Mouse (Mus musculus) erythroblast, embryonic 14.5 days (primary cell): ENCODE measurements around the gene Nenf. TPM values are rescaled to one million over a fixed set of nuclear protein-coding genes. Genes with fewer than 3 reads are reported as not detected.

Source experiments
- H3K27me3 ChIP-seq: 2 replicates; pipeline ENCODE4 v1.6.1; 2012; ENCODE audit warnings: inconsistent platforms; ENCODE audit not compliant: control insufficient read depth
- H3K36me3 ChIP-seq: 2 replicates; pipeline ENCODE4 v1.6.1; 2012; ENCODE audit warnings: mild to moderate bottlenecking, inconsistent platforms; ENCODE audit not compliant: control insufficient read depth
- H3K4me1 ChIP-seq: 2 replicates; pipeline ENCODE4 v1.6.1; 2012; ENCODE audit warnings: inconsistent platforms; ENCODE audit not compliant: control insufficient read depth
- H3K4me3 ChIP-seq: replicated peaks from 2 replicates; pipeline ENCODE3; 2012; ENCODE audit warnings: moderate library complexity, mild to moderate bottlenecking, inconsistent platforms
- H3K9me3 ChIP-seq: 2 replicates; pipeline ENCODE4 v1.6.1; 2012; ENCODE audit warnings: low read length, inconsistent platforms, mixed read lengths; ENCODE audit not compliant: control insufficient read depth
- GATA1 ChIP-seq: IDR thresholded peaks from 2 replicates; pipeline ENCODE4 v1.6.1; 2012; ENCODE audit warnings: low read length, inconsistent platforms, mixed read lengths
- TAL1 ChIP-seq: IDR thresholded peaks from 3 replicates; pipeline ENCODE4 v1.6.1; 2012; ENCODE audit warnings: low read length, inconsistent platforms, mixed read lengths
- polyA plus RNA-seq: library from polyadenylated mRNA; stranded (reverse); fragments of >175 nt; gene quantifications from 2 replicates; pipeline ENCODE4 v1.2.3, GENCODE M21; 2012

Nenf gene
- polyA plus RNA-seq, 1 experiment: 6.9 TPM

DNA sequence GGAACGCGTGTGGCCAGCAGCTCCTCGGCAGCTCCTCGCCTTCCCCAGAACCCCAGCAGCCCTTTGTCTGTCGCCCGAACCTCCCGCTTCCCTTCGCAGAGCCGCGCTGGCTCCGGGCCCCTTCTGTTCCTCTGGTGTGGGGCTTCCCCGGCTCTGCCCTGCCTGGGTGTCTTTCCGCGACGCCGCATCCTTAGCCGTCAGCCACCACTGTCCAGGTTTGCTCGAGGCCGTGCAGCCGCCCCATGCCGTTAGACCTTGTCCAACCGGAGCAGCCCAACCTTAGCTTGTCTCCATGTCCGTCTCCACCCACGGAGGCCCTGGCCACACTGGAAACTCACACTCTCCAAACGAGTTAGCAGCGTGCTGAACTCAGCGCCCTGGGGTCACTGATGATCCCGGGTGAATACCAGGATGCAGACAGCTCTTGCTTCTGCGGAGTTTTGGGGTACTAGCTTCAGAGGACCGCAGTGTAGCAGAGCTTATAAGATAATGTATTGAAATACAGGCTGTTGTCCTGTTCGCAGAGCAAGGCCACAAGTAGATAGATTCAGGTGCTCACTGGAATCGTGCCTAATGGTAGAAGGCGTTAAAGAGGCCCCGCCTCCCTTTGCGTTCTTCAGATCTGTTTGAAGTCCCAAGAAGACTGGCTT lies 8.4 kb upstream of the Nenf start:
- TF ChIP-seq GATA1 (no peak), TAL1 (no peak)

DNA sequence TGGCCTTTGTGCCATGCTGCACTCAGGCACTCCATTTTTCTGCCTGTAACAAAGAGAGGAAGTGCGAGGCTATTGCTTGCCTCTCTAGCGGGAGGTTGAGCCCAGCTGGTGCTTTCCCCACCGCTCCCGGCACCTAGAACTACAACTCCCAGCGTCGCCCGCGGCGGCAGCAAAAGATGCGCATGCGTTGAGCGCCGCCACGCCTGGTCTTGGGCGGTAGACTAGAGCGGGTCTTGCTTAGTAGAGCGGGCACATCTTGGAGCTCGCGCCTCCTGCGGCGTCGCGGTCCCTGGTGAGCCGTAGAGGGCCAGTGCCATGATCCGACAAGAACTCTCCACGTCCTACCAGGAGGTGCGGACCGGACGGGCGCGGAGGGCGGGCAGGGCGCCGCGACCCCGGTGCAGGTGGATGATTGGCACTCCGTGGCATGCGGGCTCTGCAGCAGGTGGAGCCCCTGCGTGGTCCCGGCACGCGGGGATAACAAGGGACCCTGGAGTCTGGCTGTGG lies 7.8 kb upstream of the Nenf start, which contains the start of gene Tmem206:
Gene Tmem206, plus strand, starts transcription at position 187 of the 507 bp plus-strand sequence.
- no peaks in the 10 kb centered on the region for H3K27me3 ChIP-seq
- H3K36me3 ChIP-seq: peaks cover 21% of the 10 kb centered on the region
- H3K4me1 ChIP-seq: peaks cover 51% of the 10 kb centered on the region
- H3K9me3 ChIP-seq: no peaks in the 10 kb centered on the region
- peak within 1 kb of the TSS; percentile 76 for H3K4me3 ChIP-seq
- TF ChIP-seq GATA1: no peak
- no peak for TF ChIP-seq TAL1

More for the DNA sequence above, 8.4 kb upstream of the Nenf start:
- Histone ChIP-seq H3K27me3 (no peaks in the 10 kb centered on the region), H3K4me1 (peaks cover 49% of the 10 kb centered on the region), H3K36me3 (peaks cover 25% of the 10 kb centered on the region), H3K4me3 (peak overlapping the region; percentile 76), H3K9me3 (no peaks in the 10 kb centered on the region)

DNA sequence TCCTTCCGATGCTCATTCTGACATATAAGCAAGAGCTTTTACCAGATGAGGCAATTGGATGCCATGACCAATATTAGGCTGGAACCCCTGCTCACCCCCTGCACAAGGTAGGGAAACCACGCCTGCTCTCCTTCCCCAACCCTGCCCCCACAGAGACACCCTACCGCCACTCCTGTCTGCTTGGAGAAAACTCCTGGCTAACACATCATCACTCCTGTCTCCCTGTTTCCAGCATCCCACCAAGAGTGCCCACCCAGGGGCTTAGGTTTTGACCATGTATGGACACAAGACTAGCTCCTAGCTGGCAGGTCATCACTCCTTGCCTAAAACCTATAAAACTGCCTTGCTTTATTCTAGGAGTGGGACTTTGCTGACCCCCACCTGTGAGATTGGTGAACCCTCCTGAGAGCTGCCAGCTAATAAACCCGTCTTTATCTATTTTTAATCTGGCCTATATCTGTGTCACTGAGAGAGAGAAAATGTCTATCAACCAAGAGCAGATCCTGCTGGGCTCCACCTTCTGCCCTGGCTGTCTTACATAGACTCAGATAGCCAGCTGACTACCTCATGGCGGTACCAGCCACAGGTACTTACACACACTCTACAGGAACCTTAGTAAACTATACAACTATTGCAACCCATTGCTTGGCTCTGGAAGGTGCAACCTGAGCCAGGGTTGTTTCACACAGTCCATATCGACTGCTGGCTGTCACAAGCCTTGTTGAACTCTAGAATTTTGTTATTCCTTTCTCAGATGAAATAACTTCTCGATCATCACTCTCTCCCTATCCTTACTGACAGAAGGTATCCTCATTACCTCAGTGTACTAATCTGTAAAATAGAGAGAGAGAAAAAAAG lies 7.0 kb upstream of the Nenf start:
- Histone ChIP-seq H3K4me1 (peaks cover 58% of the 10 kb centered on the region), H3K9me3 (no peaks in the 10 kb centered on the region), H3K36me3 (peaks cover 16% of the 10 kb centered on the region), H3K27me3 (no peaks in the 10 kb centered on the region), H3K4me3 (peak overlapping the region; percentile 76)
- TF ChIP-seq GATA1 (no peak), TAL1 (peak; percentile 19; the same call in 1 of the 3 replicates)

DNA sequence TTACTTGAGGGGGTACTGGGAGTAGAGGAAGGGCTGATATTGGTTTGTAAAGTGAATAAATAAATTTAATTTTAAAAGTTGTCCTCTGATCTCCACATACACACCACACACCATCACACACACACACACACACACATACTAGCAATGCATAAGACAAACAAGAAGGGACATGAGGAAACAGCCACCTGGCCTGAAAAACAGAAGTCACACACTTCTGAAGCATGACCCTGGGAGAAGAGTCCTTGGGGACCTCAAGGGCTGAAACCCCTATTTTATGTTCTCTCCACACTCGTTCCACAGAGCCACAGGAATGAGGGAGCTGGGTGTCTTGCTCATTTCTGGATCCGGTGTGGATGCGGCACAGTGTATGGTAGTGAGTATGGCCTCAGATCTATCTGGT lies 5.4 kb upstream of the Nenf start:
- H3K4me1 ChIP-seq: peaks cover 72% of the 10 kb centered on the region

DNA sequence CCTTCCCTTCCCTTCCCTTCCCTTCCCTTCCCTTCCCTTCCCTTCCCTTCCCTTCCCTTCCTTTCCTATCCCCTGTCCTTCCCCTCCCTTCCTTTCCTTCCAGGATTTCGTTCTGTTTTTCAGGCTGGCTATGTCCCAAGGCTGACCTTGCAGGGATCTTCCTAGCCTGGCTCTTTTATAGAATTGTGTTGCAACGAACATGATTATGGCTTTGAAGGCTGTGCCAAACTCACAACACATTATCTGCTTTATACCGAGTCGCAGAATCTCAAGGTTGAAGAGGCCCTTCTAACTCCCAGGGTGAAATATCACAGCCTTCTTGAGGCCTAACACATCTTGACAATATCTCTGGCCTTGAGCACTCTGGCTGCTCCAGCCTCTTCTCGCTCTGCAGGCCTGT lies 692 bp upstream of the Nenf start:
- Histone ChIP-seq H3K27me3 (no peaks in the 10 kb centered on the region), H3K36me3 (no peaks in the 10 kb centered on the region), H3K9me3 (no peaks in the 10 kb centered on the region), H3K4me1 (peaks cover 59% of the 10 kb centered on the region), H3K4me3 (peak overlapping the region; percentile 83)
- TF ChIP-seq GATA1 (no peak), TAL1 (no peak)

More for the DNA sequence above, 5.4 kb upstream of the Nenf start:
- Histone ChIP-seq H3K9me3 (no peaks in the 10 kb centered on the region), H3K27me3 (no peaks in the 10 kb centered on the region), H3K4me3 (no peak overlapping the region), H3K36me3 (peaks cover 6% of the 10 kb centered on the region)
- TF ChIP-seq GATA1: no peak
- no peak for TF ChIP-seq TAL1

DNA sequence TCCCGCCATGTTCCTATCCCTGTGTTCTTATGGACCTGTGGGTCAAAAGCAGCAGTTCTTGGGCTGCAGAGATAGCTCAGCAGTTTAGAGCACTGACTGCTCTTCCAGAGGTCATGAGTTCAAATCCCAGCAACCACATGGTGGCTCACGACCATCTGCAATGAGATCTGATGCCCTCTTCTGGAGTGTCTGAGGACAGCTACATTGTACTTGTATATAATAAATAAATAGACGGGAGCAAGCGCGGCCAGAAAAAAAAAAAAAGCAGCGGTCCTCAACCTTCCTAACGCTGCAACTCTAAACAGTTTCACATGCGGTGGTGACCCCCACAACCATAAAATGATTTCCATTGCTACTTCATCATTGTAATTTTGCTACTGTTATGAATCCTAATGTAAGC lies 1.2 kb downstream of the Nenf start:
- Histone ChIP-seq H3K9me3 (no peaks in the 10 kb centered on the region), H3K27me3 (no peaks in the 10 kb centered on the region), H3K36me3 (no peaks in the 10 kb centered on the region), H3K4me1 (peaks cover 67% of the 10 kb centered on the region), H3K4me3 (peak overlapping the region; percentile 83)
- TF ChIP-seq TAL1: no peak
- no peak for TF ChIP-seq GATA1

DNA sequence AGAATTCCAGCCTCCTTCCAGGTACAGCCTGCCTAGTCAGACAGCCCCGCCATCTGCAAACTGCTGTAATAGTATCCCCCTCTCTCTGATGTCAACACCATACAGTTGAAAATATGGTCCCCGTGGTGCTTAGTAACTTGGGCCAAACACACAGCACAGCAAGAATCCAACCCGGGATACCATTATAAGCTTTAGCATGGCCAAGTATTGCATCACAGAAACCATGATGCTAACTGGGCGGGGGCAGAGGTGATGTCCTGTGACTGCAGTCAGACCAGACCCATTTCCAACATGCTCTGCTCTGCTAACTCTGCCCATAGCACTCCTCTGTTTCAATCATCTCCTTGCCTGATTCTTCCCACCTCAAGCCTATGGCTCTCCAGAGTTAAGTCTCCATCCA lies 4.1 kb downstream of the Nenf start:
- H3K4me1 ChIP-seq: peaks cover 48% of the 10 kb centered on the region
- no peak overlapping the region for H3K4me3 ChIP-seq
- H3K27me3 ChIP-seq: no peaks in the 10 kb centered on the region
- TF ChIP-seq TAL1: no peak
- no peak for TF ChIP-seq GATA1
- peaks cover 5% of the 10 kb centered on the region for H3K36me3 ChIP-seq
- H3K9me3 ChIP-seq: no peaks in the 10 kb centered on the region

DNA sequence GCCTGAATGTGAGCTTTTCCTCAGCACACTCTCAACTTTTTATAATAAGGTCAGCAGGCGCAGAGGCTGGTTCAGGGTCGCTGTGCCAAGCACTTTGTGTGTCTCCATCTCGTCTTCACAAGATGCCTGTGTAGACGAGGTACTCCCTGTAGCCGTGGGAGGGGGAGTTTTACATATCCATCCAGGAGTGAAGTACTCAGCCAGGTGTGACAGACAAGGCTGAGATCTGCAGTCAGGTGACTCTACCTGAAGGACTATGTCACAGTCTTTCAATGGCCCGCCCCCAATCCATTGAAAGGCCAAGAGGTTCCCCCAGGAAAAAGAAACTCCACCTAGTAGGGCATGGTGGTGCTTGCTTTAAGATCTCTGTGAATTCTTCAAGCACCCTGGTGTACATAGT lies 4.8 kb downstream of the Nenf start:
- Histone ChIP-seq H3K4me3 (peak overlapping the region; percentile 74), H3K27me3 (no peaks in the 10 kb centered on the region), H3K4me1 (peaks cover 40% of the 10 kb centered on the region), H3K9me3 (no peaks in the 10 kb centered on the region), H3K36me3 (peaks cover 5% of the 10 kb centered on the region)
- TF ChIP-seq TAL1 (no peak), GATA1 (no peak)

DNA sequence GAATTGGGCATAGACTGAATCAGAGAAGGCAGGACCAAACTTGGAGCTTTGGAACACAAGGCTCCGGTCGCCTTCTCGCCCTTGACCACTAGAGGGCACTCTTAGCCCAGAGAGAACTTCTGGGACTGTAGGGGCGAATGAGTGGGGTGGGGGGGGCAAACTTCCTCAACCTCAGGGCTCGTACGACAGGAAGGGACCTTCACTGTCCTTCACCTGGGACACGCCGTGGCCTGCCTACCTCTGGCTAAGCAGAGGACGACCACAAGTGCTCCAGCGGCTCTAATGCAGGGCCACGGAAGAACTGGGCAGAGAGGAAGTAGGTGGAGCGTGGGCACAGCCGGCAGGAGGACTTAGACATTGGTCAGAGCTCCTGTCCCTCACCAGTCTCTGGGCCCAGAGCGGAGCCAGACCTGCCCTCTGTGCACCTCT lies 5.5 kb downstream of the Nenf start:
- no peaks in the 10 kb centered on the region for H3K27me3 ChIP-seq
- H3K36me3 ChIP-seq: peaks cover 5% of the 10 kb centered on the region
- H3K9me3 ChIP-seq: no peaks in the 10 kb centered on the region
- TF ChIP-seq TAL1 (no peak), GATA1 (no peak)
- H3K4me1 ChIP-seq: peaks cover 34% of the 10 kb centered on the region
- peak overlapping the region; percentile 74 for H3K4me3 ChIP-seq
